ENCODE assay signal across 27 mouse cellular contexts in genomic region chr7:133551000-133551399, GRCm38 (mm10). TPM values are rescaled to one million over a fixed set of nuclear protein-coding genes. Genes with fewer than 3 reads are reported as not detected.
DNase-seq lines count a peak whose midpoint lies in the region; ATAC-seq and TF ChIP-seq lines count a peak whose summit lies in the region.
"Had no signal": no experiment of that assay in that cellular context is flagged by ENCODE, and none has a peak within 500 bp of the region (broad histone marks: within the 10 kb centered on the region; RNA-seq: fewer than 3 reads in every experiment).

No protein-coding gene starts in this region.

- no peak for ATAC-seq in liver, postnatal 0 days
- peak; percentile 70; the same call in 1 of the 2 replicates for ATAC-seq in liver, embryonic 12.5 days
- 0 out of 2 replicates have a peak, but pooled peaks have one; percentile 45 for ATAC-seq in liver, embryonic 15.5 days (ENCODE audit: insufficient read depth)
- no peak for ATAC-seq in forebrain, embryonic 14.5 days
- ATAC-seq: forebrain, embryonic 15.5 days; hindbrain, embryonic 16.5 days; intestine, embryonic 15.5 days had no signal

- H3K9ac ChIP-seq in liver, postnatal 0 days (replicated peaks): no peak overlapping the region
- H3K9ac ChIP-seq in liver, embryonic 12.5 days: no peak overlapping the region
- H3K9ac ChIP-seq in liver, embryonic 15.5 days: no peak overlapping the region
- no peak overlapping the region for H3K9ac ChIP-seq in forebrain, embryonic 14.5 days (ENCODE audit: low read length)
- H3K9ac ChIP-seq: embryonic facial prominence, embryonic 12.5 days; embryonic facial prominence, embryonic 15.5 days; forebrain, embryonic 15.5 days; heart, embryonic 12.5 days; heart, embryonic 15.5 days; hindbrain, embryonic 13.5 days; intestine, embryonic 15.5 days had no signal

- H3K27ac ChIP-seq in liver, postnatal 0 days (ENCODE audit: low read depth): no peak overlapping the region
- no peak overlapping the region for H3K27ac ChIP-seq in liver, embryonic 12.5 days
- H3K27ac ChIP-seq in liver, embryonic 15.5 days (replicated peaks): no peak overlapping the region
- no peak overlapping the region for H3K27ac ChIP-seq in forebrain, embryonic 14.5 days (ENCODE audit: low read depth, low read length)
- H3K27ac ChIP-seq: embryonic facial prominence, embryonic 12.5 days; embryonic facial prominence, embryonic 15.5 days; forebrain, embryonic 15.5 days; heart, embryonic 15.5 days; hindbrain, embryonic 10.5 days; hindbrain, embryonic 13.5 days; intestine, embryonic 15.5 days had no signal

- peak; percentile 61 for DNase-seq in liver
- DNase-seq in liver, postnatal 0 days: no peak
- peak; percentile 9 for DNase-seq in R1 (ENCODE audit: low read depth, low spot score)
- no peak for DNase-seq in forebrain, embryonic 14.5 days (ENCODE audit: low spot score)
- no peak for DNase-seq in retina, postnatal 1 day
- DNase-seq in ovary, adult 18-20 months (ENCODE audit: low spot score): no peak
- DNase-seq: adrenal gland, postnatal 25 days; B cell, adult 2 months; cerebellum, adult 11-12 months; cerebellum, adult 8-10 months; cerebellum, postnatal 14 days; gastrocnemius, postnatal 25 days; heart, postnatal 10 days; heart, postnatal 36 days had no signal

- TF ChIP-seq EP300 in liver, postnatal 0 days (IDR thresholded peaks at IDR 0.05; ENCODE audit: low read depth): no peak

- no peaks in the 10 kb centered on the region for H3K27me3 ChIP-seq in liver, postnatal 0 days (ENCODE audit: insufficient read depth, low read length)
- no peaks in the 10 kb centered on the region for H3K27me3 ChIP-seq in liver, embryonic 12.5 days (replicated peaks)
- H3K27me3 ChIP-seq in liver, embryonic 15.5 days: no peaks in the 10 kb centered on the region
- no peaks in the 10 kb centered on the region for H3K27me3 ChIP-seq in forebrain, embryonic 14.5 days (replicated peaks; ENCODE audit: control insufficient read depth, insufficient read depth, low read length)
- H3K27me3 ChIP-seq: embryonic facial prominence, embryonic 12.5 days; embryonic facial prominence, embryonic 15.5 days; forebrain, embryonic 15.5 days; heart, embryonic 12.5 days; heart, embryonic 15.5 days; hindbrain, embryonic 13.5 days; intestine, embryonic 15.5 days had no signal

- TF ChIP-seq CTCF in liver, postnatal 0 days (IDR thresholded peaks at IDR 0.05; ENCODE audit: low read depth): no peak

- 50% methylated on average over 2 of the region's 2 CpGs for WGBS in liver, postnatal 0 days (ENCODE audit: insufficient replicate concordance)
- 43% methylated on average over 2 of the region's 2 CpGs for WGBS in liver, embryonic 12.5 days (ENCODE audit: insufficient replicate concordance)
- WGBS in liver, embryonic 15.5 days (ENCODE audit: insufficient replicate concordance): 46% methylated on average over 2 of the region's 2 CpGs
- WGBS in forebrain, embryonic 14.5 days: 36% methylated on average over 2 of the region's 2 CpGs

- no peak overlapping the region for H3K4me3 ChIP-seq in liver, postnatal 0 days (ENCODE audit: low read depth, low read length)
- no peak overlapping the region for H3K4me3 ChIP-seq in liver, embryonic 12.5 days
- H3K4me3 ChIP-seq in liver, embryonic 15.5 days (replicated peaks): no peak overlapping the region
- no peak overlapping the region for H3K4me3 ChIP-seq in forebrain, embryonic 14.5 days (ENCODE audit: low read depth, low read length)
- H3K4me3 ChIP-seq: embryonic facial prominence, embryonic 12.5 days; embryonic facial prominence, embryonic 15.5 days; forebrain, embryonic 15.5 days; heart, embryonic 12.5 days; heart, embryonic 15.5 days; hindbrain, embryonic 10.5 days; hindbrain, embryonic 13.5 days; intestine, embryonic 15.5 days had no signal

- H3K36me3 ChIP-seq in liver, postnatal 0 days (replicated peaks; ENCODE audit: insufficient read depth, low read length): no peaks in the 10 kb centered on the region
- no peaks in the 10 kb centered on the region for H3K36me3 ChIP-seq in liver, embryonic 12.5 days
- no peaks in the 10 kb centered on the region for H3K36me3 ChIP-seq in liver, embryonic 15.5 days (replicated peaks)
- H3K36me3 ChIP-seq in forebrain, embryonic 14.5 days (ENCODE audit: control insufficient read depth, insufficient read depth, low read length): no peaks in the 10 kb centered on the region
- H3K36me3 ChIP-seq: embryonic facial prominence, embryonic 12.5 days; embryonic facial prominence, embryonic 15.5 days; forebrain, embryonic 15.5 days; G1E; heart, embryonic 12.5 days; heart, embryonic 15.5 days; hindbrain, embryonic 10.5 days; hindbrain, embryonic 13.5 days; intestine, embryonic 15.5 days had no signal

- H3K4me2 ChIP-seq in liver, postnatal 0 days (ENCODE audit: low read depth, low read length): no peak overlapping the region
- H3K4me2 ChIP-seq in liver, embryonic 12.5 days: no peak overlapping the region
- no peak overlapping the region for H3K4me2 ChIP-seq in liver, embryonic 15.5 days
- H3K4me2 ChIP-seq in forebrain, embryonic 14.5 days (ENCODE audit: low read length): no peak overlapping the region
- H3K4me2 ChIP-seq: embryonic facial prominence, embryonic 12.5 days; embryonic facial prominence, embryonic 15.5 days; forebrain, embryonic 15.5 days; heart, embryonic 12.5 days; heart, embryonic 15.5 days; hindbrain, embryonic 13.5 days; intestine, embryonic 15.5 days had no signal

- no peaks in the 10 kb centered on the region for H3K4me1 ChIP-seq in liver, postnatal 0 days (ENCODE audit: insufficient read depth)
- H3K4me1 ChIP-seq in liver, embryonic 12.5 days: peaks cover 22% of the 10 kb centered on the region
- peaks cover 25% of the 10 kb centered on the region for H3K4me1 ChIP-seq in liver, embryonic 15.5 days (replicated peaks)
- H3K4me1 ChIP-seq in forebrain, embryonic 14.5 days (ENCODE audit: control insufficient read depth, insufficient read depth, low read length): no peaks in the 10 kb centered on the region
- H3K4me1 ChIP-seq: embryonic facial prominence, embryonic 12.5 days; embryonic facial prominence, embryonic 15.5 days; forebrain, embryonic 15.5 days; heart, embryonic 12.5 days; heart, embryonic 15.5 days; hindbrain, embryonic 10.5 days had no signal

- H3K9me3 ChIP-seq in liver, postnatal 0 days (ENCODE audit: low read length): no peaks in the 10 kb centered on the region
- H3K9me3 ChIP-seq in liver, embryonic 12.5 days (replicated peaks): no peaks in the 10 kb centered on the region
- H3K9me3 ChIP-seq in liver, embryonic 15.5 days (replicated peaks): no peaks in the 10 kb centered on the region
- no peaks in the 10 kb centered on the region for H3K9me3 ChIP-seq in forebrain, embryonic 14.5 days (replicated peaks; ENCODE audit: control insufficient read depth, low read length)
- H3K9me3 ChIP-seq: embryonic facial prominence, embryonic 15.5 days; forebrain, embryonic 15.5 days; heart, embryonic 15.5 days; hindbrain, embryonic 10.5 days; hindbrain, embryonic 13.5 days; intestine, embryonic 15.5 days had no signal

RNA-seq across cellular contexts. Expression of gene Tex36, which starts 51.0 kb away (rescaled TPM):
- not detected in 2 replicates for polyA plus RNA-seq in liver, postnatal 0 days (2015; fragmentation: Nextera tagmentation; extraction: Ambion mirVana)
- polyA plus RNA-seq in liver, embryonic 12.5 days (2016; fragmentation: Nextera tagmentation; extraction: Ambion mirVana): not detected in 2 replicates
- not detected in 2 replicates for polyA plus RNA-seq in liver, embryonic 15.5 days (2015; fragmentation: Nextera tagmentation; extraction: Ambion mirVana)
- polyA plus RNA-seq in forebrain, embryonic 14.5 days (2014; fragmentation: Nextera tagmentation; extraction: Ambion mirVana): not detected in 2 replicates
- polyA plus RNA-seq: embryonic facial prominence, embryonic 12.5 days; embryonic facial prominence, embryonic 15.5 days; forebrain, embryonic 11.5 days; forebrain, embryonic 15.5 days; G1E; heart, embryonic 12.5 days; heart, embryonic 15.5 days; hindbrain, embryonic 16.5 days; intestine, embryonic 15.5 days had no signal

Comparison
In these comparisons a context has a peak if more than half of its experiments do, and no peak if none do; other contexts are left out.
1. DNase-seq: peak in liver (single experiment) and R1 (single experiment); none in liver, postnatal 0 days (single experiment), forebrain, embryonic 14.5 days (single experiment), retina, postnatal 1 day (single experiment) and ovary, adult 18-20 months (single experiment).
2. ATAC-seq: peak in liver, embryonic 12.5 days (single experiment) and liver, embryonic 15.5 days (single experiment); none in liver, postnatal 0 days (single experiment) and forebrain, embryonic 14.5 days (single experiment).